Mouse (Mus musculus) CH12.LX (cell line): ENCODE data around the gene Soat1.

Experiments
- CHD2 ChIP-seq: IDR thresholded peaks from 2 replicates; pipeline ENCODE4 v1.6.1; 2011; ENCODE audit warnings: low read length, improper control_type of control experiment
- CTCF ChIP-seq, 2 experiments: IDR thresholded peaks in 1 of 2; conservative IDR thresholded peaks in 1 of 2; 2 replicates each; pipeline ENCODE4 v1.5.1; 2011 to 2012; ENCODE audit warnings: low read depth in 2 of 2, low read length in 2 of 2, improper control_type of control experiment in 1 of 2, inconsistent platforms in 1 of 2, mild to moderate bottlenecking in 1 of 2, moderate library complexity in 1 of 2
- MEF2A ChIP-seq: IDR thresholded peaks from 2 replicates; pipeline ENCODE4 v1.6.1; 2014; ENCODE audit warnings: low read depth, mild to moderate bottlenecking, inconsistent platforms, low read length, improper control_type of control experiment, borderline replicate concordance
- POLR2A ChIP-seq: IDR thresholded peaks from 2 replicates; pipeline ENCODE4 v1.6.1; 2011; ENCODE audit warnings: low read depth, mild to moderate bottlenecking, improper control_type of control experiment, low read length
- SMC3 ChIP-seq: IDR thresholded peaks from 2 replicates; pipeline ENCODE4 v1.6.1; 2011; ENCODE audit warnings: low read depth, low read length, improper control_type of control experiment
- TBP ChIP-seq: conservative IDR thresholded peaks from 2 replicates; pipeline ENCODE4 v1.6.1; 2011; ENCODE audit warnings: low read depth, low read length, improper control_type of control experiment
- USF1 ChIP-seq: IDR thresholded peaks from 2 replicates; pipeline ENCODE4 v1.6.1; 2014; ENCODE audit warnings: low read depth, mild to moderate bottlenecking, inconsistent platforms, low read length, improper control_type of control experiment
- USF2 ChIP-seq: conservative IDR thresholded peaks from 2 replicates; pipeline ENCODE4 v1.6.1; 2011; ENCODE audit warnings: low read depth, low read length, improper control_type of control experiment

DNA sequence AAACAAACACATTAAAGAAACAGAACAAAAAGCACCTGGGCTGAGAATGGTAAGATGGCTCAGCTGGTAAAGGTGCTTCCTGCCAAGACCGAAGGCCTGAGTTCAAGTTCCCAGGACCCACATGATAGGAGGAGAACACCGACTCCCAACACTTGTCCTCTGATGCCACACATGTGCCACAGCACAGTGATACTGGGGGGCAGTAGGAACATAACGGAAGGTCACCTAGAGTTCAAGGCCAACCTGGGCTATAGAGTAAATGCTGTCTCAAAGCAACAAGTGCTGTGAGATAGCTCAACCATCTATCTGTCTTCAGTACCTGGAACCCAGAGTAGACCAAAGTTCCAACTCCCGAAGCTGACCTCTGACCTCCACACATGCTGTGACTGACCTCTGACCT is 13.9 kb downstream of the Soat1 start:
- TF ChIP-seq MEF2A (no peak), CTCF (conservative IDR thresholded peaks at IDR 0.05 in 1 of 2, IDR thresholded peaks at IDR 0.05 in 1 of 2; ENCODE audit: low read depth in 2 of 2, low read length in 2 of 2) (no peak), CHD2 (no peak), USF2 (no peak), USF1 (no peak), TBP (no peak), SMC3 (no peak), POLR2A (no peak)
